Mouse (Mus musculus) lung, adult 10 weeks (tissue): ENCODE measurements around the gene Noc4l. TPM values are rescaled to one million over a fixed set of nuclear protein-coding genes. Genes with fewer than 3 reads are reported as not detected.

Experiments used
- polyA plus RNA-seq: library from polyadenylated mRNA; stranded (reverse); fragments of 350-450 nt; fragmentation: Illumina TruSeq; extraction: RNeasy Lipid Tissue Mini Kit (QIAGEN cat#74804); gene quantifications from one replicate; pipeline ENCODE4 v1.2.3, GENCODE M21; 2014; ENCODE audit warnings: low read depth, low replicate concordance; ENCODE audit not compliant: insufficient read depth

Noc4l gene
- polyA plus RNA-seq, result 8.3 TPM

DNA sequence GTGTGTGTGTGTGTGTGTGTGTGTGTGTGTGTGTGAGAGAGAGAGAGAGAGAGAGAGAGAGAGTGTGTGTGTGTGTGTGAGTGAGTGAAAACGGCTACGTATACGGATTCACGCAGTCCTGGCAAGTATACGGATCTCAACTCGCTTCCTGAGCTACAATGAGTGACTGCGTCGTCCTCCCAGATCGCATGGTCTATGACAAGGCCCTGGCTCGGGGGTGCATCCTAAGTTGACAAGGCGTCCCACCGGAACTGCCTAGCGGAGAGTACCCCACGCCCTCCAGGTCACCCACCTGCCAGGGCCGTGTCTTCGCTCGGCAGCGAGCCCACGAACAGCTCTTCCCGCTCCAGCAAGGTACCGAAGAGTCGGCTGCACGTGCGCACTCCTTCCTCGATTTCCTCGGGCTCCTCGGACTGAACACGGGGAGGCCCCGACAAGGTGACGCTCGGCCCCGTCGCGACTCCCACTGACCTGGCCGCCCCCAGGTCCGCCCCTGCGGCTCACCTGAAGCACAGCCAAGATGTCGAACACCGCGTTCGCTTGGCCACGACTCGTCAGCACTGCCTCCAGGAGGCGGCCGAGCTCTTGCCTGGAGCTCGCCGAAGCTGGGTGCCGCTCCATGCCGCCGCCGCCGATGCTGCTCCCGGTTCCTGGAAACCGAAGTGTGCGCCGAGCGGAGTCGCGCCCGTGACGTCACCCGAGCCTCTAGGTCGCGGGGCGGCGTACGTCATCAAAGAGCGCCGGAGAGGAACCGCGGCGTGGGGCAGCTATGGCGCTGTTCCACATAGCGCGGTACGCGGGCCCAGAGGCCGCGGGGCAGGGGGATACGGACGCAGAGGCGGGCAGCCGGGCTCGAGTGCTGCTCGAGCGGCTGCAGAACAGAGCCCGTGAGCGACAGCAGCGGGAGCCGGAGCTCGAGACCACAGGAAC is at the start of gene Noc4l, which contains the start of gene Ddx51:
Noc4l (minus strand) TSS at position 699 of the 930 bp plus-strand sequence.
Ddx51 (plus strand) TSS at position 733 of the 930 bp plus-strand sequence.

Other genes with a start within 250 kb of the Noc4l start
- 12.8 TPM for gene Fbrsl1, start 204.9 kb downstream of the Noc4l start, polyA plus RNA-seq
- gene Galnt9, start 109.1 kb downstream of the Noc4l start, polyA plus RNA-seq, result 1.2 TPM
- 10.1 TPM for gene Ddx51, start within 50 bp of the Noc4l start, polyA plus RNA-seq
- 6.2 TPM for gene Ep400, start 117.3 kb upstream of the Noc4l start, polyA plus RNA-seq
- gene Pus1, start 127.2 kb upstream of the Noc4l start, polyA plus RNA-seq, result 12.2 TPM
- 11.7 TPM for gene Ulk1, start 156.7 kb upstream of the Noc4l start, polyA plus RNA-seq
- gene Hscb, start 186.4 kb upstream of the Noc4l start, polyA plus RNA-seq, result 24.7 TPM
- 3.2 TPM for gene Chek2, start 186.6 kb upstream of the Noc4l start, polyA plus RNA-seq
- 2.8 TPM for gene Ttc28, start 226.4 kb upstream of the Noc4l start, polyA plus RNA-seq